Mouse (Mus musculus): Measurements from ENCODE around the gene Ssb. TPM values are rescaled to one million over a fixed set of nuclear protein-coding genes. Genes with fewer than 3 reads are reported as not detected.

Gene Ssb
- polyA plus RNA-seq, 2 experiments: 173 to 291 TPM

GRCm38 (mm10) chr2:69829680-69830079, 31.7 kb upstream of the Ssb start:
- no peaks in the 10 kb centered on the region for H3K27me3 ChIP-seq (ENCODE audit: control insufficient read depth, insufficient read depth, low read length)
- 85% methylated on average over 2 of the region's 2 CpGs for WGBS
- no peaks in the 10 kb centered on the region for H3K9me3 ChIP-seq (ENCODE audit: control insufficient read depth, low read length)
- no peak for ATAC-seq (ENCODE audit: low FRiP score, low read depth)
- H3K4me3 ChIP-seq (replicated peaks; ENCODE audit: low read length): no peak overlapping the region
- peaks cover 55% of the 10 kb centered on the region for H3K36me3 ChIP-seq (ENCODE audit: control insufficient read depth, insufficient read depth, low read length)
- H3K4me1 ChIP-seq (ENCODE audit: control insufficient read depth, insufficient read depth, low read length): no peaks in the 10 kb centered on the region
- H3K27ac ChIP-seq (replicated peaks; ENCODE audit: low read depth, low read length): no peak overlapping the region
- no peak overlapping the region for H3K4me2 ChIP-seq (replicated peaks; ENCODE audit: low read depth, low read length, severe bottlenecking)
- TF ChIP-seq POLR2A (IDR thresholded peaks at IDR 0.05; ENCODE audit: borderline replicate concordance, extremely low read depth, insufficient read depth, insufficient read length): no peak
- no peak for DNase-seq (ENCODE audit: low spot score)
- no peak overlapping the region for H3K9ac ChIP-seq (ENCODE audit: low read depth, low read length, severe bottlenecking)

DNA sequence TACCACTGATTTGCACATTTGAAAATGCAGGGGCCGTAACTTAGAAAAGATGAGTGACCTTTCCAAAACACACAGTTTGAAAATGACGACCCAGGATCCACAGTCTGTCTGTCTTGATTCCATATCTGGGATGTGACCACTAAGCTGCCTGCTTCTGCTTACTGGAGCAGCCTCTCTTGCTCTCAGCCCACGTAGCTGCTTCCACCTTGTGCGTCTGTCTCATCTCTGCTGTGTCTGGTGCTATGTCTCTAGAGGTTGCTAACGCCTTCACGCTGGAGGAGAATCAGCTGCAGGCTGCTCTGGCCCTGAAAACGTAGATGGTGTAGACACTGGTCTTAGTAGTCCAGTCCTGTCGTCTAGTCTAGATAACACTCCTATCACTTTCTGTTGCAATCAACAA, 31.2 kb upstream of the Ssb start:
- DNase-seq (ENCODE audit: low spot score) (no peak), ATAC-seq (ENCODE audit: low FRiP score, low read depth) (no peak)
- Histone ChIP-seq H3K9me3 (ENCODE audit: control insufficient read depth, low read length) (no peaks in the 10 kb centered on the region), H3K4me1 (ENCODE audit: control insufficient read depth, insufficient read depth, low read length) (no peaks in the 10 kb centered on the region), H3K27me3 (ENCODE audit: control insufficient read depth, insufficient read depth, low read length) (no peaks in the 10 kb centered on the region), H3K4me3 (replicated peaks; ENCODE audit: low read length) (no peak overlapping the region), H3K36me3 (ENCODE audit: control insufficient read depth, insufficient read depth, low read length) (peaks cover 57% of the 10 kb centered on the region), H3K4me2 (replicated peaks; ENCODE audit: low read depth, low read length, severe bottlenecking) (no peak overlapping the region), H3K27ac (replicated peaks; ENCODE audit: low read depth, low read length) (no peak overlapping the region), H3K9ac (ENCODE audit: low read depth, low read length, severe bottlenecking) (no peak overlapping the region)
- WGBS: 90% methylated on average over 8 of the region's 8 CpGs
- TF ChIP-seq POLR2A (IDR thresholded peaks at IDR 0.05; ENCODE audit: borderline replicate concordance, extremely low read depth, insufficient read depth, insufficient read length): no peak

GRCm38 (mm10) chr2:69837244-69837967, 24.0 kb upstream of the Ssb start:
- no peak for DNase-seq (ENCODE audit: low spot score)
- TF ChIP-seq POLR2A (IDR thresholded peaks at IDR 0.05; ENCODE audit: borderline replicate concordance, extremely low read depth, insufficient read depth, insufficient read length): no peak
- Histone ChIP-seq H3K4me3 (replicated peaks; ENCODE audit: low read length) (no peak overlapping the region), H3K4me1 (ENCODE audit: control insufficient read depth, insufficient read depth, low read length) (no peaks in the 10 kb centered on the region), H3K27me3 (ENCODE audit: control insufficient read depth, insufficient read depth, low read length) (no peaks in the 10 kb centered on the region), H3K36me3 (ENCODE audit: control insufficient read depth, insufficient read depth, low read length) (peaks cover 32% of the 10 kb centered on the region), H3K9me3 (ENCODE audit: control insufficient read depth, low read length) (no peaks in the 10 kb centered on the region), H3K9ac (ENCODE audit: low read depth, low read length, severe bottlenecking) (no peak overlapping the region), H3K27ac (replicated peaks; ENCODE audit: low read depth, low read length) (no peak overlapping the region), H3K4me2 (replicated peaks; ENCODE audit: low read depth, low read length, severe bottlenecking) (no peak overlapping the region)
- WGBS: 84% methylated on average over 7 of the region's 7 CpGs
- ATAC-seq (ENCODE audit: low FRiP score, low read depth): no peak

- ATAC-seq (ENCODE audit: low FRiP score, low read depth): no peak
Observed at GRCm38 (mm10) chr2:69837996-69838395, 23.4 kb upstream of the Ssb start.

GRCm38 (mm10) chr2:69838707-69839106, 22.7 kb upstream of the Ssb start:
- TF ChIP-seq POLR2A (IDR thresholded peaks at IDR 0.05; ENCODE audit: borderline replicate concordance, extremely low read depth, insufficient read depth, insufficient read length): no peak
- no peaks in the 10 kb centered on the region for H3K4me1 ChIP-seq (ENCODE audit: control insufficient read depth, insufficient read depth, low read length)
- H3K36me3 ChIP-seq (ENCODE audit: control insufficient read depth, insufficient read depth, low read length): peaks cover 24% of the 10 kb centered on the region
- no peak overlapping the region for H3K4me2 ChIP-seq (replicated peaks; ENCODE audit: low read depth, low read length, severe bottlenecking)
- DNase-seq (ENCODE audit: low spot score): no peak
- no peak overlapping the region for H3K27ac ChIP-seq (replicated peaks; ENCODE audit: low read depth, low read length)
- no peaks in the 10 kb centered on the region for H3K9me3 ChIP-seq (ENCODE audit: control insufficient read depth, low read length)
- H3K27me3 ChIP-seq (ENCODE audit: control insufficient read depth, insufficient read depth, low read length): no peaks in the 10 kb centered on the region
- no peak overlapping the region for H3K9ac ChIP-seq (ENCODE audit: low read depth, low read length, severe bottlenecking)
- no peak overlapping the region for H3K4me3 ChIP-seq (replicated peaks; ENCODE audit: low read length)
- no peak for ATAC-seq (ENCODE audit: low FRiP score, low read depth)

More at GRCm38 (mm10) chr2:69837996-69838395, 23.4 kb upstream of the Ssb start:
- Histone ChIP-seq H3K27ac (replicated peaks; ENCODE audit: low read depth, low read length) (no peak overlapping the region), H3K4me1 (ENCODE audit: control insufficient read depth, insufficient read depth, low read length) (no peaks in the 10 kb centered on the region), H3K4me3 (replicated peaks; ENCODE audit: low read length) (no peak overlapping the region), H3K4me2 (replicated peaks; ENCODE audit: low read depth, low read length, severe bottlenecking) (no peak overlapping the region), H3K36me3 (ENCODE audit: control insufficient read depth, insufficient read depth, low read length) (peaks cover 30% of the 10 kb centered on the region), H3K9ac (ENCODE audit: low read depth, low read length, severe bottlenecking) (no peak overlapping the region), H3K9me3 (ENCODE audit: control insufficient read depth, low read length) (no peaks in the 10 kb centered on the region), H3K27me3 (ENCODE audit: control insufficient read depth, insufficient read depth, low read length) (no peaks in the 10 kb centered on the region)
- no peak for DNase-seq (ENCODE audit: low spot score)
- 23% methylated on average over 3 of the region's 3 CpGs for WGBS
- TF ChIP-seq POLR2A (IDR thresholded peaks at IDR 0.05; ENCODE audit: borderline replicate concordance, extremely low read depth, insufficient read depth, insufficient read length): no peak

Measured in limb, embryonic 14.5 days (tissue).